Mouse (Mus musculus) limb, embryonic 10.5 days (tissue): ENCODE measurements around the gene Oprl1. TPM values are rescaled to one million over a fixed set of nuclear protein-coding genes. Genes with fewer than 3 reads are reported as not detected.
A peak's percentile ranks its signal among the peaks of the same experiment; 100 is the strongest.

ENCODE experiments used
- DNase-seq: peaks from one replicate; pipeline ENCODE4 v3.0.0-alpha.2; 2017; ENCODE audit warnings: low spot score
- H3K27ac ChIP-seq: fragments of 300-500 bp; sonication (generic); 2 replicates; pipeline ENCODE4 v1.5.1; 2016; ENCODE audit warnings: mild to moderate bottlenecking
- H3K27me3 ChIP-seq: fragments of 300-500 bp; sonication (generic); 2 replicates; pipeline ENCODE4 v1.6.1; 2016; ENCODE audit warnings: low read depth, mild to moderate bottlenecking; ENCODE audit not compliant: poor library complexity, severe bottlenecking
- H3K36me3 ChIP-seq: fragments of 300-500 bp; sonication (generic); 2 replicates; pipeline ENCODE4 v1.6.1; 2016; ENCODE audit warnings: mild to moderate bottlenecking, moderate library complexity
- H3K4me1 ChIP-seq: fragments of 300-500 bp; sonication (generic); 2 replicates; pipeline ENCODE4 v1.6.1; 2016
- H3K4me3 ChIP-seq: fragments of 300-500 bp; sonication (generic); 2 replicates; pipeline ENCODE4 v1.5.1; 2016; ENCODE audit warnings: mild to moderate bottlenecking, moderate library complexity
- H3K9me3 ChIP-seq: fragments of 300-500 bp; sonication (generic); replicated peaks from 2 replicates; pipeline ENCODE4 v1.6.1; 2016; ENCODE audit warnings: mild to moderate bottlenecking
- WGBS: fragments of 180-500 bp; shearing (Covaris S2); methylation state at CpG from one replicate; pipeline ENCODE4 v1.1.7; 2016; 5-methylcytosine and 5-hydroxymethylcytosine counted together
- polyA plus RNA-seq: library from polyadenylated mRNA; unstranded; fragments of >200 nt; fragmentation: Nextera tagmentation; extraction: Ambion mirVana; gene quantifications from 2 replicates; pipeline ENCODE4 v1.2.1, GENCODE M21; 2016

The Oprl1 gene
- polyA plus RNA-seq, 1 experiment from 2014 or later = 0.33 TPM

- Histone ChIP-seq H3K4me1 (peaks cover 41% of the 10 kb centered on the region), H3K27me3 (no peaks in the 10 kb centered on the region), H3K27ac (peak within 1 kb of the TSS; percentile 93), H3K36me3 (peaks cover 12% of the 10 kb centered on the region; the same call in 1 of the 2 replicates), H3K4me3 (peak within 1 kb of the TSS; percentile 76), H3K9me3 (no peaks in the 10 kb centered on the region)
- peak; percentile 86 for DNase-seq
- WGBS = under 1% methylated on average over 69 of the region's 69 CpGs
Measured at GRCm38 (mm10) chr2:181679951-181680715, 34.7 kb upstream of the Oprl1 start, which contains the start of gene Tcea2. TSS of gene Tcea2 (plus strand) at chr2:181680310.

GRCm38 (mm10) chr2:181680716-181681117, 34.1 kb upstream of the Oprl1 start:
- peaks cover 18% of the 10 kb centered on the region for H3K36me3 ChIP-seq
- H3K27me3 ChIP-seq = no peaks in the 10 kb centered on the region
- H3K9me3 ChIP-seq = no peaks in the 10 kb centered on the region
- H3K27ac ChIP-seq = peak overlapping the region; percentile 93
- H3K4me3 ChIP-seq = peak overlapping the region; percentile 76
- H3K4me1 ChIP-seq = peaks cover 36% of the 10 kb centered on the region
- 18% methylated on average over 7 of the region's 7 CpGs for WGBS
- DNase-seq = no peak

- H3K9me3 ChIP-seq = no peaks in the 10 kb centered on the region
- H3K36me3 ChIP-seq = peaks cover 31% of the 10 kb centered on the region
- H3K4me1 ChIP-seq = peaks cover 24% of the 10 kb centered on the region
- H3K27me3 ChIP-seq = no peaks in the 10 kb centered on the region
- H3K27ac ChIP-seq = no peak overlapping the region
- no peak for DNase-seq
- no peak overlapping the region for H3K4me3 ChIP-seq
- WGBS = 89% methylated on average over 1 of the region's 1 CpGs
Measured at GRCm38 (mm10) chr2:181681978-181682377, 32.8 kb upstream of the Oprl1 start.

- DNase-seq = no peak
- no peak overlapping the region for H3K4me3 ChIP-seq
- H3K27ac ChIP-seq = no peak overlapping the region
- H3K36me3 ChIP-seq = peaks cover 45% of the 10 kb centered on the region
- no peaks in the 10 kb centered on the region for H3K27me3 ChIP-seq
- H3K9me3 ChIP-seq = no peaks in the 10 kb centered on the region
- WGBS = 68% methylated on average over 4 of the region's 4 CpGs
- H3K4me1 ChIP-seq = peaks cover 21% of the 10 kb centered on the region
Measured at GRCm38 (mm10) chr2:181683381-181683780, 31.4 kb upstream of the Oprl1 start.

GRCm38 (mm10) chr2:181684713-181685112, 30.1 kb upstream of the Oprl1 start:
- Histone ChIP-seq H3K36me3 (peaks cover 58% of the 10 kb centered on the region), H3K27me3 (no peaks in the 10 kb centered on the region)

GRCm38 (mm10) chr2:181685686-181686085, 29.1 kb upstream of the Oprl1 start:
- H3K36me3 ChIP-seq = peaks cover 68% of the 10 kb centered on the region
- H3K27ac ChIP-seq = no peak overlapping the region
- no peaks in the 10 kb centered on the region for H3K27me3 ChIP-seq
- DNase-seq = no peak
- H3K4me1 ChIP-seq = peaks cover 5% of the 10 kb centered on the region
- H3K9me3 ChIP-seq = no peaks in the 10 kb centered on the region
- no peak overlapping the region for H3K4me3 ChIP-seq
- WGBS = 94% methylated on average over 4 of the region's 4 CpGs

More at GRCm38 (mm10) chr2:181684713-181685112, 30.1 kb upstream of the Oprl1 start:
- Histone ChIP-seq H3K4me1 (peaks cover 12% of the 10 kb centered on the region), H3K9me3 (no peaks in the 10 kb centered on the region), H3K27ac (no peak overlapping the region), H3K4me3 (no peak overlapping the region)
- WGBS = 77% methylated on average over 1 of the region's 1 CpGs
- no peak for DNase-seq

- WGBS = 93% methylated on average over 8 of the region's 8 CpGs
Measured at GRCm38 (mm10) chr2:181687586-181687985, 27.2 kb upstream of the Oprl1 start.

GRCm38 (mm10) chr2:181689466-181690160, 25.2 kb upstream of the Oprl1 start:
- Histone ChIP-seq H3K36me3 (peaks cover 68% of the 10 kb centered on the region), H3K27ac (no peak overlapping the region), H3K27me3 (no peaks in the 10 kb centered on the region), H3K4me3 (no peak overlapping the region), H3K4me1 (peaks cover 31% of the 10 kb centered on the region), H3K9me3 (no peaks in the 10 kb centered on the region)
- WGBS = 89% methylated on average over 10 of the region's 10 CpGs
- no peak for DNase-seq

More at GRCm38 (mm10) chr2:181687586-181687985, 27.2 kb upstream of the Oprl1 start:
- Histone ChIP-seq H3K4me1 (peaks cover 16% of the 10 kb centered on the region), H3K4me3 (no peak overlapping the region), H3K36me3 (peaks cover 76% of the 10 kb centered on the region), H3K27ac (no peak overlapping the region), H3K27me3 (no peaks in the 10 kb centered on the region), H3K9me3 (no peaks in the 10 kb centered on the region)
- no peak for DNase-seq

GRCm38 (mm10) chr2:181691083-181691482, 23.7 kb upstream of the Oprl1 start:
- Histone ChIP-seq H3K4me3 (no peak overlapping the region), H3K9me3 (no peaks in the 10 kb centered on the region), H3K27ac (no peak overlapping the region), H3K27me3 (peaks cover 13% of the 10 kb centered on the region), H3K36me3 (peaks cover 55% of the 10 kb centered on the region), H3K4me1 (peaks cover 31% of the 10 kb centered on the region)
- no peak for DNase-seq
- WGBS = 83% methylated on average over 6 of the region's 6 CpGs

- H3K27ac ChIP-seq = no peak overlapping the region
- WGBS = 94% methylated on average over 4 of the region's 4 CpGs
- DNase-seq = no peak
Measured at GRCm38 (mm10) chr2:181691571-181691970, 23.2 kb upstream of the Oprl1 start.

GRCm38 (mm10) chr2:181692304-181692703, 22.5 kb upstream of the Oprl1 start:
- DNase-seq = no peak
- Histone ChIP-seq H3K27me3 (peaks cover 25% of the 10 kb centered on the region), H3K27ac (no peak overlapping the region; the same call in 1 of the 2 replicates), H3K9me3 (no peaks in the 10 kb centered on the region), H3K36me3 (peaks cover 42% of the 10 kb centered on the region), H3K4me1 (peaks cover 31% of the 10 kb centered on the region), H3K4me3 (peak overlapping the region; percentile 77)
- WGBS = 96% methylated on average over 3 of the region's 3 CpGs

More at GRCm38 (mm10) chr2:181691571-181691970, 23.2 kb upstream of the Oprl1 start:
- H3K36me3 ChIP-seq = peaks cover 50% of the 10 kb centered on the region
- H3K9me3 ChIP-seq = no peaks in the 10 kb centered on the region
- H3K27me3 ChIP-seq = peaks cover 18% of the 10 kb centered on the region
- peaks cover 31% of the 10 kb centered on the region for H3K4me1 ChIP-seq
- H3K4me3 ChIP-seq = no peak overlapping the region

GRCm38 (mm10) chr2:181693339-181694280, 21.2 kb upstream of the Oprl1 start, which contains the start of gene Rgs19:
TSS of gene Rgs19 (minus strand) at chr2:181693977.
- Histone ChIP-seq H3K36me3 (peaks cover 29% of the 10 kb centered on the region), H3K4me1 (peaks cover 31% of the 10 kb centered on the region), H3K4me3 (peak within 1 kb of the TSS; percentile 77), H3K9me3 (no peaks in the 10 kb centered on the region), H3K27ac (peak within 1 kb of the TSS; percentile 92), H3K27me3 (peaks cover 32% of the 10 kb centered on the region)
- peak; percentile 87 for DNase-seq
- under 1% methylated on average over 72 of the region's 75 CpGs for WGBS
